Mouse (Mus musculus) midbrain, embryonic 16.5 days (tissue): ENCODE data around the gene Gm14403. TPM values are rescaled to one million over a fixed set of nuclear protein-coding genes. Genes with fewer than 3 reads are reported as not detected.
"Not testable (repeated sequence)": the region's sequence is repeated elsewhere in the genome, so short reads cannot be mapped to it uniquely, and the experiment has no call there.

Experiments used
- ATAC-seq: fragments of 200-750 bp; cut with Nextera tagmentation; 2 replicates; pipeline ENCODE4 v1.8.0; 2017; ENCODE audit warnings: moderate TSS enrichment
- H3K27ac ChIP-seq: fragments of 300-500 bp; sonication (generic); 2 replicates; pipeline ENCODE4 v1.5.1; 2014; ENCODE audit warnings: mild to moderate bottlenecking, low read length, mixed read lengths
- H3K27me3 ChIP-seq: fragments of 300-500 bp; sonication (generic); 2 replicates; pipeline ENCODE4 v1.6.1; 2014; ENCODE audit warnings: low read depth, low read length, mixed read lengths; ENCODE audit not compliant: control insufficient read depth, insufficient read depth
- H3K36me3 ChIP-seq: fragments of 300-500 bp; sonication (generic); 2 replicates; pipeline ENCODE4 v1.6.1; 2014; ENCODE audit warnings: mild to moderate bottlenecking, low read length, moderate library complexity, mixed read lengths; ENCODE audit not compliant: control insufficient read depth, insufficient read depth
- H3K4me1 ChIP-seq: fragments of 300-500 bp; sonication (generic); 2 replicates; pipeline ENCODE4 v1.6.1; 2014; ENCODE audit warnings: mild to moderate bottlenecking, low read length, mixed read lengths; ENCODE audit not compliant: control insufficient read depth, insufficient read depth
- H3K4me2 ChIP-seq: fragments of 300-500 bp; sonication (generic); 2 replicates; pipeline ENCODE4 v1.6.1; 2014; ENCODE audit warnings: mild to moderate bottlenecking, low read length, mixed read lengths
- H3K4me3 ChIP-seq: fragments of 300-500 bp; sonication (generic); 2 replicates; pipeline ENCODE4 v1.5.1; 2014; ENCODE audit warnings: low read depth, mild to moderate bottlenecking, low read length, moderate library complexity, mixed read lengths
- H3K9ac ChIP-seq: fragments of 300-500 bp; sonication (generic); 2 replicates; pipeline ENCODE4 v1.6.1; 2014; ENCODE audit warnings: low read depth, low read length, mixed read lengths
- H3K9me3 ChIP-seq: fragments of 300-500 bp; sonication (generic); replicated peaks from 2 replicates; pipeline ENCODE4 v1.6.1; 2014; ENCODE audit warnings: mild to moderate bottlenecking, low read length, mixed read lengths; ENCODE audit not compliant: control insufficient read depth, poor library complexity, severe bottlenecking
- WGBS: fragments of 180-500 bp; shearing (Covaris S2); extraction: QIAGEN DNeasy Blood & Tissue Kit; methylation state at CpG from one replicate; pipeline ENCODE4 v1.1.7; 2014; 5-methylcytosine and 5-hydroxymethylcytosine counted together
- polyA plus RNA-seq: library from polyadenylated mRNA; unstranded; fragments of >200 nt; fragmentation: Nextera tagmentation; extraction: Ambion mirVana; gene quantifications from 2 replicates; pipeline ENCODE4 v1.2.1, GENCODE M21; 2015

The Gm14403 gene
- polyA plus RNA-seq, 1 experiment from 2014 or later, result 3.2 TPM

DNA sequence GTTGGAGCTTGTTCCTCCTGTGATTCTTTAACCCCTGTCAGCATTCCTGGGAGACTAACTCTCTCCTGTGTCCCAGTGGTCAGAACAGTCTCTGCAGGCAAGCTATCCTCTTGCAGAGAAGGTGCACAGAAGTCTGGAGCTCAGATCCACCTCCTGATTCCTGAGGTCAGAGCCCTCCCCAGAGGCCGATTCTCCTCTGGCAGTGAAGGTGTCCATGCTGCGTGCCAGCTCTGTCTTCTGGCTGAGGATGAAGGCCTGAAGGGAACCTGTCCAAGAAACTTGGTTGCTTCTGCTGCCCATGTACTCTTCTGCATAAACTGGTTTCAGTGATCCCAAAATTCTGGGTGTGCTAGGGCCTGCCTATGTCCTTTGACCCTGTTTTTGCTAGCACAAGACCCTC, 39.1 kb downstream of the Gm14403 start:
- not testable (repeated sequence) for H3K27ac ChIP-seq, H3K27me3 ChIP-seq, ATAC-seq, H3K36me3 ChIP-seq, H3K4me1 ChIP-seq, H3K4me3 ChIP-seq, H3K9ac ChIP-seq, H3K9me3 ChIP-seq, H3K4me2 ChIP-seq
- 79% methylated on average over 2 of the region's 2 CpGs for whole genome bisulfite sequencing

DNA sequence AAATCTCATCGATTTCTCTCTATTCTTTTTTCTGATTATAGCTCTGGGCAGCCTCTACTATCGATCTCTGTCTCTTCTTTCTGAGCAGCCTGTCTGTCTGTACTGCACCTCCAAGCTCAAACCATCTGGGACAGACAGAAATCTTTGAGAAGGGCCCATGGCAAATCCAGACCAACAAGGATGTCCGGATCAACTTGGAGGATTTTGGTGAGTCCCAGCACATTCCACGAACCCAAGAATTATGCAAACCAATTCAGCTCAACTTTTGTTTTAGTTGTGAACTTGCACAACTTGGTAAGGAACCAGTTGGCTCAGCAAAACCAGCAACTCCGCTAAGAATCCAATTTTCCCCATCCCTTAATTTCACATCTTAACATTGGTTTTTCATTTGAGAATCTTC, 39.7 kb downstream of the Gm14403 start:
- 82% methylated on average over 5 of the region's 5 CpGs for WGBS
- H3K27ac ChIP-seq, H3K9ac ChIP-seq, H3K36me3 ChIP-seq, H3K4me3 ChIP-seq, ATAC-seq, H3K4me2 ChIP-seq, H3K4me1 ChIP-seq, H3K27me3 ChIP-seq, H3K9me3 ChIP-seq: not testable (repeated sequence)

DNA sequence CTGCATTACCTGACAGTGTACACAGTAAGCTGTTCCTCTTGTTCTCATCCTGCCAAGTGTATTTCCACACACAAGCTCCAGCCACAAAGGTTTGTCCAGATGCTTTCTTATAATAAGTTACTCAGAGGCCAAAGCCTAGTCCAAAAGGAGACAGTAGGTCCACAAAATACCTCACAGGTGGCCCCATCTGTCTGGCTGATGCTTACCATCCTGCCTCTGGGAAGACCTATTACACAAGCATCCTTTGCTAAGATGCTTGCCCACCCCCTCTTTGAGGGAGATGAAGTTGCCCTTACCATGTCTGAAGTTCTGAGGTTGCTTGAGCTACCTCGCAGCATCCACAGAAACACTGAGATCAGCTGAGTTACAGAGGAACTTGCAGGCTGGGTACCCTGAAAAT, 57.2 kb downstream of the Gm14403 start:
- H3K36me3 ChIP-seq, H3K4me1 ChIP-seq, H3K9me3 ChIP-seq, ATAC-seq, H3K4me3 ChIP-seq, H3K27me3 ChIP-seq, H3K9ac ChIP-seq, H3K4me2 ChIP-seq, H3K27ac ChIP-seq: not testable (repeated sequence)
- 80% methylated on average over 1 of the region's 1 CpGs for WGBS

Other genes starting within 250 kb of the Gm14403 start
- gene Gm14409, start 231.2 kb upstream of the Gm14403 start, polyA plus RNA-seq, result not detected in 2 replicates
- gene Gm14412, start 173.9 kb upstream of the Gm14403 start, polyA plus RNA-seq, result 0.26 and 0.35 TPM in 2 replicates
- 9.0 and 11.0 TPM in 2 replicates for gene Gm14418, start 99.9 kb upstream of the Gm14403 start, polyA plus RNA-seq
- 5.6 and 6.4 TPM in 2 replicates for gene Zfp970, start 33.5 kb upstream of the Gm14403 start, polyA plus RNA-seq
- not detected in 2 replicates for gene Gm14406, start 80.0 kb downstream of the Gm14403 start, polyA plus RNA-seq